In genomic region chr2:31253463-31253862, GRCm38 (mm10) we compare ENCODE assay signal across 15 mouse cellular contexts. TPM values are rescaled to one million over a fixed set of nuclear protein-coding genes. Genes with fewer than 3 reads are reported as not detected.
A peak's percentile ranks its signal among the peaks of the same experiment; 100 is the strongest.
DNase-seq lines count a peak whose midpoint lies in the region; ATAC-seq and TF ChIP-seq lines count a peak whose summit lies in the region.
"Had no signal": no experiment of that assay in that cellular context is flagged by ENCODE, and none has a peak within 500 bp of the region (broad histone marks: within the 10 kb centered on the region; RNA-seq: fewer than 3 reads in every experiment).

No protein-coding gene starts in this region.

- no peak for TF ChIP-seq POLR2A in brain, embryonic 14.5 days (IDR thresholded peaks at IDR 0.05; ENCODE audit: borderline replicate concordance, extremely low read depth, insufficient read depth, insufficient read length, poor library complexity, severe bottlenecking)

- H3K27me3 ChIP-seq in hindbrain, postnatal 0 days (ENCODE audit: insufficient read depth, low read length): no peaks in the 10 kb centered on the region
- H3K27me3 ChIP-seq in hindbrain, embryonic 16.5 days (replicated peaks; ENCODE audit: control insufficient read depth, insufficient read depth, low read length): no peaks in the 10 kb centered on the region
- H3K27me3 ChIP-seq: forebrain, embryonic 15.5 days had no signal

- H3K9me3 ChIP-seq in hindbrain, postnatal 0 days (ENCODE audit: low read length): no peaks in the 10 kb centered on the region
- H3K9me3 ChIP-seq in hindbrain, embryonic 16.5 days (ENCODE audit: control insufficient read depth, low read length): no peaks in the 10 kb centered on the region
- H3K9me3 ChIP-seq: forebrain, embryonic 15.5 days had no signal

- DNase-seq in embryo, embryonic 10.5 days (ENCODE audit: low spot score): peak; percentile 42
- no peak for DNase-seq in embryo, embryonic 9.5 days (ENCODE audit: extremely low spot score)
- DNase-seq in hindbrain, postnatal 0 days (ENCODE audit: low spot score): peak; percentile 51
- peak; percentile 69 for DNase-seq in brain, embryonic 14.5 days (ENCODE audit: low read depth)
- DNase-seq in kidney, postnatal 14 days: peak; percentile 47
- DNase-seq in gastrocnemius, adult 8-10 months (ENCODE audit: low spot score in 2 of 2): no peak
- DNase-seq in gastrocnemius, postnatal 14 days: no peak
- DNase-seq: layer of hippocampus, adult 9-11 months; lung, postnatal 10 days; right cerebral cortex, adult 18-20 months; thymus, postnatal 25 days had no signal

- intact Hi-C loops in gastrocnemius, postnatal 14 days (cut with DNase I; ENCODE audit: low total_unique reads): no loop called here

- H3K27ac ChIP-seq in hindbrain, postnatal 0 days: no peak overlapping the region
- no peak overlapping the region for H3K27ac ChIP-seq in hindbrain, embryonic 16.5 days (ENCODE audit: low read depth, low read length)
- H3K27ac ChIP-seq: forebrain, embryonic 15.5 days; hindbrain, embryonic 14.5 days had no signal

- peak; percentile 36; the same call in 1 of the 2 replicates for ATAC-seq in hindbrain, postnatal 0 days
- ATAC-seq in hindbrain, embryonic 16.5 days: no peak
- ATAC-seq: forebrain, embryonic 15.5 days had no signal

- TF ChIP-seq CTCF in hindbrain, postnatal 0 days (IDR thresholded peaks at IDR 0.05; ENCODE audit: low read depth): peak; percentile 47
- no peak for TF ChIP-seq CTCF in brain, embryonic 14.5 days (IDR thresholded peaks at IDR 0.05; ENCODE audit: borderline replicate concordance, extremely low read depth, insufficient read depth, insufficient read length)

- no peak overlapping the region for H3K4me3 ChIP-seq in hindbrain, postnatal 0 days (ENCODE audit: low read length)
- no peak overlapping the region for H3K4me3 ChIP-seq in hindbrain, embryonic 16.5 days (ENCODE audit: low read length)
- H3K4me3 ChIP-seq: forebrain, embryonic 15.5 days had no signal

- H3K4me1 ChIP-seq in hindbrain, postnatal 0 days (ENCODE audit: insufficient read depth, low read length): peaks cover 44% of the 10 kb centered on the region
- peaks cover 46% of the 10 kb centered on the region for H3K4me1 ChIP-seq in hindbrain, embryonic 16.5 days (ENCODE audit: control insufficient read depth, insufficient read depth, low read depth, low read length)

- H3K9ac ChIP-seq in hindbrain, postnatal 0 days (replicated peaks; ENCODE audit: low read length): no peak overlapping the region
- H3K9ac ChIP-seq in hindbrain, embryonic 16.5 days (ENCODE audit: low read depth, low read length): no peak overlapping the region
- H3K9ac ChIP-seq: forebrain, embryonic 15.5 days; hindbrain, embryonic 14.5 days had no signal

- no peaks in the 10 kb centered on the region for H3K36me3 ChIP-seq in hindbrain, postnatal 0 days (ENCODE audit: insufficient read depth, low read length)
- H3K36me3 ChIP-seq in hindbrain, embryonic 16.5 days (ENCODE audit: control insufficient read depth, insufficient read depth, low read length): no peaks in the 10 kb centered on the region
- H3K36me3 ChIP-seq: forebrain, embryonic 15.5 days had no signal

- H3K4me2 ChIP-seq in hindbrain, postnatal 0 days (ENCODE audit: low read depth, low read length): no peak overlapping the region
- no peak overlapping the region for H3K4me2 ChIP-seq in hindbrain, embryonic 16.5 days (ENCODE audit: low read length)
- H3K4me2 ChIP-seq: forebrain, embryonic 15.5 days; hindbrain, embryonic 14.5 days; midbrain, embryonic 11.5 days had no signal

- WGBS in hindbrain, postnatal 0 days: 18% methylated on average over 3 of the region's 3 CpGs
- WGBS in hindbrain, embryonic 16.5 days: 34% methylated on average over 3 of the region's 3 CpGs

RNA-seq across cellular contexts. Expression of gene Ncs1, which starts 7.8 kb away (rescaled TPM):
- total RNA-seq in hindbrain, postnatal 0 days (2014; rRNA removed): 185 and 190 TPM in 2 replicates
- polyA plus RNA-seq in hindbrain, postnatal 0 days (2015; fragmentation: Nextera tagmentation; extraction: Ambion mirVana): 162 and 167 TPM in 2 replicates
- polyA plus RNA-seq in hindbrain, embryonic 16.5 days (2015; fragmentation: Nextera tagmentation; extraction: Ambion mirVana): 151 and 174 TPM in 2 replicates
- polyA plus RNA-seq in brain, embryonic 14.5 days (2012; rRNA removed): 56.1 and 93.6 TPM in 2 replicates
- 1 to 10 TPM; 5.6 to 7.9 (median 6.2) TPM for total RNA-seq in gastrocnemius, adult 8-10 months (2022)
- total RNA-seq in gastrocnemius, postnatal 14 days (2021): 10 to 100 TPM in 1 of 2 experiments, 1 to 10 TPM in 1; 6.1 to 12.0 TPM

Comparison
In these comparisons a context has a peak if more than half of its experiments do, and no peak if none do; other contexts are left out.
1. DNase-seq: peak in embryo, embryonic 10.5 days (single experiment), hindbrain, postnatal 0 days (single experiment), brain, embryonic 14.5 days (single experiment) and kidney, postnatal 14 days (single experiment); none in embryo, embryonic 9.5 days (single experiment), gastrocnemius, adult 8-10 months (0 of 2) and gastrocnemius, postnatal 14 days (single experiment).
2. RNA of gene Ncs1, which starts 7.8 kb away (total RNA-seq): 185 to 190 TPM in hindbrain, postnatal 0 days; 6.1 to 12.0 TPM in gastrocnemius, postnatal 14 days and 5.6 to 7.9 TPM in gastrocnemius, adult 8-10 months; every median in the first group is over 10 times any median in the second.